Mouse (Mus musculus) hindbrain, embryonic 14.5 days (tissue): ENCODE results near the gene Prrt2. TPM values are rescaled to one million over a fixed set of nuclear protein-coding genes. Genes with fewer than 3 reads are reported as not detected.

Experiments used
- ATAC-seq: fragments of 200-750 bp; cut with Nextera tagmentation; 2 replicates; pipeline ENCODE4 v1.8.0; 2017; ENCODE audit warnings: moderate number of reproducible peaks, mild to moderate bottlenecking, moderate TSS enrichment, moderate library complexity; ENCODE audit not compliant: low FRiP score
- DNase-seq: peaks from one replicate; pipeline ENCODE4 v3.0.0-alpha.2; 2015; ENCODE audit warnings: low spot score
- H3K27ac ChIP-seq: fragments of 300-500 bp; sonication (generic); 2 replicates; pipeline ENCODE4 v1.5.1; 2014; ENCODE audit warnings: mild to moderate bottlenecking, moderate library complexity
- H3K27me3 ChIP-seq: fragments of 300-500 bp; sonication (generic); 2 replicates; pipeline ENCODE4 v1.6.1; 2014; ENCODE audit warnings: mild to moderate bottlenecking, low read length, mixed read lengths; ENCODE audit not compliant: control insufficient read depth, insufficient read depth
- H3K36me3 ChIP-seq: fragments of 300-500 bp; sonication (generic); replicated peaks from 2 replicates; pipeline ENCODE4 v1.6.1; 2014; ENCODE audit not compliant: control insufficient read depth, insufficient read depth
- H3K4me1 ChIP-seq: fragments of 300-500 bp; sonication (generic); replicated peaks from 2 replicates; pipeline ENCODE4 v1.6.1; 2014; ENCODE audit warnings: antibody characterized with exemption, low read length, mixed read lengths; ENCODE audit not compliant: control insufficient read depth, insufficient read depth
- H3K4me2 ChIP-seq: fragments of 300-500 bp; sonication (generic); replicated peaks from 2 replicates; pipeline ENCODE4 v1.6.1; 2014; ENCODE audit warnings: mild to moderate bottlenecking, moderate library complexity
- H3K4me3 ChIP-seq: fragments of 300-500 bp; sonication (generic); replicated peaks from 2 replicates; pipeline ENCODE4 v1.5.1; 2014; ENCODE audit warnings: mild to moderate bottlenecking, low read length
- H3K9ac ChIP-seq: fragments of 300-500 bp; sonication (generic); 2 replicates; pipeline ENCODE4 v1.6.1; 2014
- H3K9me3 ChIP-seq: fragments of 300-500 bp; sonication (generic); 2 replicates; pipeline ENCODE4 v1.6.1; 2016; ENCODE audit warnings: low read length; ENCODE audit not compliant: control insufficient read depth
- WGBS: fragments of 180-500 bp; shearing (Covaris S2); extraction: QIAGEN DNeasy Blood & Tissue Kit; methylation state at CpG from one replicate; pipeline ENCODE4 v1.1.7; 2014; 5-methylcytosine and 5-hydroxymethylcytosine counted together
- polyA plus RNA-seq: library from polyadenylated mRNA; unstranded; fragments of >200 nt; fragmentation: Nextera tagmentation; extraction: Ambion mirVana; gene quantifications from 2 replicates; pipeline ENCODE4 v1.2.1, GENCODE M21; 2014

The Prrt2 gene
- polyA plus RNA-seq, 1 experiment from 2014 or later: 46.7 TPM

DNA sequence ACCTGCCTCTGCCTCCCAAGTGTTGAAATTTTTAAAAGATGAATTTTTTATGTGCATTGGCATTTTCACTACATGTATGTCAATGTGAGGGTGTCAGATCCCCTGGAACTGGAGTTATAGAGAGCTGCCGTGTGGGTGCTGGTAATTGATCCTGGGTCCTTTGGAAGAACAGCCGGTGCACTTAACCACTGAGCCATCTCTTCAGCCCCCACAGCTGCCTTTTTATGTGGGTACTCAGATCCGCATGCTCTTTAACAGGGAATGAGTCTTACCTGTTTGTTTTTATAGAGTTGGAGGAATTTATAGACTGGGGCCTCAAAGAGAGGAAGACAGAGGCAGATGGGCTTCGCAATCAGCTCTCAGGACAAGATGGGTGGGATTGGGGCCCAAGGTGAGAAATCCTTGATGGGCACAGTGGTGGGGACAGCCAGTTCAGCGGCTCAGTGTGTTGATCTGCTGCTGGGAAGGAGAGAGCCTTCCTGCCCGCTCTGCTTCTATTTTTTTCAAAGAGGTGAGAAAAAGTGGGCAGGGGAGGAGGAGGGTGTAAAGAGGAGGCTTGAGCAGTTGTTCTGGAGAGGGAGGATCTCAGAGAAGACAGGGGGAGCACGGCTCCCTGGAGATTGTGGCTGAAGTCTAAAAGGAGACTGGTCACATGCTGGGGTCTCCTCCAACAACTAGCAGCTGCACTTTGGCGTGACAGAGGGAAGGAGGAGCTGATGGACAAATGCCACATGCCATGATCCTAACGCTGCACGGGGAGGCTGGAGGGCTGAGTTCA, 36.2 kb downstream of the Prrt2 start:
- DNase-seq: no peak

DNA sequence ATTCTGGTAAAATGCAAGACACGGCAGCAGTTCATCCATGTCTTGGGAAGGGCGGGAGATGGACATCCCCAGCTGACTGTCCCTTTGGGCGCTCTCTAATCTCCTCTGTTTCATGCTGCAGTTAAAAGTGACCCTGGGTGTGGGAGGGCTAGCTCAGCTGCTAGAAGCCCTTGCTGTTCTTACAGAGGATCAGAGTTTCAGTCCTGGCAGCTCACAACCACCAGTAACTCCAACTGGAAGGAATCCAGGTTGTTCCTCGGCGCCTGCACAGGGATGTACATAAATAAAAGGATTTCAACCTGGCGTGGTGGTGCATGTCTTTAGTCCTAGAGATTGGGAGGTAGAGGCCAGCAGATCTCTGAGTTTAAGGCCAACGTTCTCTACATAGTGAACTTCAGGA, 37.9 kb downstream of the Prrt2 start:
- Histone ChIP-seq H3K9ac (no peak overlapping the region), H3K27ac (no peak overlapping the region), H3K36me3 (peaks cover 37% of the 10 kb centered on the region), H3K9me3 (no peaks in the 10 kb centered on the region), H3K4me3 (no peak overlapping the region), H3K27me3 (no peaks in the 10 kb centered on the region), H3K4me2 (no peak overlapping the region), H3K4me1 (no peaks in the 10 kb centered on the region)
- no peak for ATAC-seq
- WGBS: 87% methylated on average over 7 of the region's 7 CpGs
- no peak for DNase-seq

More for the DNA sequence above, 36.2 kb downstream of the Prrt2 start:
- H3K4me3 ChIP-seq: no peak overlapping the region
- no peaks in the 10 kb centered on the region for H3K27me3 ChIP-seq
- 66% methylated on average over 10 of the region's 10 CpGs for WGBS
- no peak overlapping the region for H3K9ac ChIP-seq
- H3K4me1 ChIP-seq: no peaks in the 10 kb centered on the region
- H3K9me3 ChIP-seq: no peaks in the 10 kb centered on the region
- ATAC-seq: no peak
- H3K27ac ChIP-seq: no peak overlapping the region
- no peak overlapping the region for H3K4me2 ChIP-seq
- H3K36me3 ChIP-seq: peaks cover 19% of the 10 kb centered on the region

DNA sequence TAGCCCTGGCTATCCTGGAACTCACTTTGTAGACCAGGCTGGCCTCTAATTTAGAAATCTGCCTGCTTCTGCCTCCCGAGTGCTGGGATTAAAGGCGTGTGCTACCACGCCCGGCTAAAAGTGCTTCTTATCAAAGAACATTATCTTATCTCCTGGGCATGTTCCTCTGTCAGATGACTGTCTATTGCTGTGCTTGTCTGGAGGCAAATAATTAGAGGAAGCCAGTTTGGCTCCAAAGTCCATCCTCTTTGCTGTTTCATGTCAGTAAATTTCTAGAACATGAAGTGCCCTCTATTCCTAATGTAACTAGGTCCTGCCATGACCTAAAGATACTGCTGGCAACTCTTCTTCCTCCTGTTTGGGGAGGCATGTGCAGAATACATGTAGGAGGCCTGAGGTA, 39.0 kb downstream of the Prrt2 start:
- H3K4me1 ChIP-seq: peaks cover 5% of the 10 kb centered on the region; the same call in 1 of the 2 replicates
- no peaks in the 10 kb centered on the region for H3K9me3 ChIP-seq
- H3K4me2 ChIP-seq: no peak overlapping the region
- H3K4me3 ChIP-seq: no peak overlapping the region
- H3K36me3 ChIP-seq: peaks cover 39% of the 10 kb centered on the region
- no peaks in the 10 kb centered on the region for H3K27me3 ChIP-seq
- WGBS: 99% methylated on average over 4 of the region's 4 CpGs
- H3K9ac ChIP-seq: no peak overlapping the region
- no peak for DNase-seq
- H3K27ac ChIP-seq: no peak overlapping the region
- ATAC-seq: no peak

DNA sequence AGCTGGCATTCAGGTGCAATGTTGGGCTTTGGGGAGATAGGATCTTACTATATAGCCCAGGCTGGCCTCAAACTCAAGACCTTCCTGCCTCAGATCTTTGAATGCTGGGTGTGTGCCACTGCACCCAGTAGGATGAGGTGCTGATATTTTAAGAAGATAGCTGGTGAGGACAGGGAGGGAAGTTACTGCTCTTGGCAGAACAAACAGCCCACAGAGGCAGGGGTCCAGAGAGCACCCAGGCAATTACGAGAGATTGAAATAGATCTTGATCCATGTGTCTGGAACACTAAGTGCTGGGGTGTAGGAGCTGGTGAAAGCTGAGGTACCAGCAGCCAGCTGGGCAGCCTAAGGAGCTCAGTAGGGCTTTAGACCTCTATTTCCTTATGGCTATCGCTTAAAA, 39.4 kb downstream of the Prrt2 start:
- Histone ChIP-seq H3K27ac (no peak overlapping the region), H3K36me3 (peaks cover 39% of the 10 kb centered on the region)

DNA sequence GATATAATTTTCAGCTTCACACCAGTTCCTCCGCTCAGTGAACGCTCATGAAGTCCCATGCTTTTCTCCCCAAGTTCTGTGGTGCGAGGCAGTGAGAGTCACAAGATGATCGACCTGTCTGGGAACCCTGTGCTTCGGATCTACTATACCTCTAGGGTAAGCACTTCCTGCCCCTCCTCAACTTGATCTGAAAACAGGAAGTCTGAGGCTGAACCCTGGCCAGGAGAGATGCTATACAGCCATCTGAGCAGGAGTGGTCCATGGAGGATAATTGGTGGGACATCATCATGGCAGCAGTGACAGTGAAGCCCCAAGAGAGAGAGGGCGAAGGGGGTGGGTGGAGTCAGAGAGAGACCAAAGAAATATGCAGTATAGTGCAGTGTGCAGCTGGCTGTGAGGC, 42.2 kb downstream of the Prrt2 start:
- Histone ChIP-seq H3K36me3 (peaks cover 39% of the 10 kb centered on the region), H3K4me1 (peaks cover 8% of the 10 kb centered on the region), H3K9me3 (no peaks in the 10 kb centered on the region), H3K27ac (no peak overlapping the region), H3K4me3 (no peak overlapping the region), H3K9ac (no peak overlapping the region), H3K4me2 (no peak overlapping the region), H3K27me3 (no peaks in the 10 kb centered on the region)
- DNase-seq (no peak), ATAC-seq (no peak)
- WGBS: 93% methylated on average over 6 of the region's 6 CpGs

More for the DNA sequence above, 39.4 kb downstream of the Prrt2 start:
- Histone ChIP-seq H3K4me3 (no peak overlapping the region), H3K27me3 (no peaks in the 10 kb centered on the region), H3K4me1 (peaks cover 8% of the 10 kb centered on the region; the same call in 1 of the 2 replicates), H3K9me3 (no peaks in the 10 kb centered on the region), H3K9ac (no peak overlapping the region), H3K4me2 (no peak overlapping the region)
- ATAC-seq: no peak
- WGBS: 90% methylated on average over 2 of the region's 2 CpGs
- no peak for DNase-seq

DNA sequence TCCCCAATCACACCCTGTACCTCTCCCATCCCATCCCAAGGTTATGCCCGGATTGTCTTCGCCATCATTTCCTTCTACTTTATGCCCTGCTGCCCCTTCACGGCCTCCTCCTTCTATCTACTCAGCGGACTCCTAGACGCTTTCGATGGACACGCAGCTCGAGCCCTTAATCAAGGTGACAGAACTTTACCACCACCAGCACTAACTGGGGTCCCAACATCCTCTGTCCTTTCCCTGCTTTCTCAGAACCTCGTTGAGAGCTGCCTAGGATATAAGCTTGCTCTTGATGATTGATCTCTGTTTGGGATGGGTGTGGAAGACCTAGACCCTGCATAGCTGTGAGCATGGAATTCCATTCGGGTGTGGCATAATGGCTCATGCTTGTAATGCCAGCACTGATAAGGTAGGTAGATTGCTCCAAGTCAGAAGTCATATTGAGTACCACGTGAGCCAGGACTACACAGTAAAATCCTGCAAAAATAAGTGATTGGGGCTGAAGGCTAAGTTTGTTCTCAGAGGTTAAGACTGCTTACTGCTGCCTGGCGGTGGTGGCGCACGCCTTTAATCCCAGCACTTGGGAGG, 44.0 kb downstream of the Prrt2 start:
- WGBS: 30% methylated on average over 14 of the region's 14 CpGs
- peak overlapping the region; percentile 97 for H3K9ac ChIP-seq
- H3K9me3 ChIP-seq: no peaks in the 10 kb centered on the region
- DNase-seq: no peak
- H3K27me3 ChIP-seq: no peaks in the 10 kb centered on the region
- H3K4me3 ChIP-seq: peak overlapping the region; percentile 86
- ATAC-seq: peak; percentile 1; the same call in 1 of the 2 replicates
- H3K4me2 ChIP-seq: peak overlapping the region; percentile 85
- peaks cover 8% of the 10 kb centered on the region for H3K4me1 ChIP-seq
- H3K36me3 ChIP-seq: peaks cover 42% of the 10 kb centered on the region
- H3K27ac ChIP-seq: peak overlapping the region; percentile 96

DNA sequence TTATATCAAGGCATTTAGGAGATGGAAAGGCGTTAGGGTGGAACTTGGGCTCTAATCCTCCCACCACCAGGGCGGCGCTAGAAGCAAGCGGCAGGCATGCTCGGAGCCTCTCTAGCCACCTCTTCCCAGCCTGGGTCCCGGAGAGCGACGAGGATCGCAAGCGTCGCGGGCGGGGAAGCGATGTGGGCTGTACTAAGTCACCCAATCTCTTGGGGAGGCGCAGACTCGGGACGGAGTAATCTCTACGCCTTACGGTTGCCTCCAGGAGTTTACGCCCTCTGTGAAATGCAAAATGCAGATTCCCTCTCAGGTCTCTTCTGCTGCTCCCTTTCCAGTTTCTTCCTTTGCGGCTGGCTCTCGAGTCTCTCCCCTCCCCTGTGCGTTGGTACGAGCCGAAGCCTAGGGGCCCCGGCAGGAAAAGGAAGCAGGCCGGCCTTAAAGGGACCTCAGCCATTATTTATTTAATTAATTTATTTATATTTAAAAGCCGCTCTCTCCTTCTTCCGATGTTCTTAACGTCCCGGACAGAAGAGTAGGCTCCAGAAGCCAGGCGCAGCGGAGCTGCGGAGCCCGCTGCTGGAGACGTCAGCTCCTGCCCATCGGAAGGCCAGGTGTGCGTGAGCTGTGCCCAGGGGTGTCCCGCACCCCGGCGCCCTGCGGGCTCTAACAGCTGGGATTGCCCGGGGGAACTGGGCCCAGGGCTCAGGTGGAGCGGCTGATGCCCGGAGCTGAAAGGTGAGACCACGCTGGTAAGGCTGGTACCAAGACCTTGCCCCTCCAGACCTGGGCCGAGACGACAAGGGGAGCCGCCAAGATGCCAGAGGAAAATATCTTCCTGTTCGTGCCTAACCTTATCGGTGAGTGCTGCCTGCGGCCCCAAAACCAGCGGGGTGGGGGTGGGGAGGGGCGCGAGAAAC, 44.8 kb downstream of the Prrt2 start, which contains the start of gene Cdiptos:
Gene Cdiptos, minus strand, starts transcription at position 149 of the 917 bp plus-strand sequence.
- H3K36me3 ChIP-seq: peaks cover 44% of the 10 kb centered on the region
- peak within 1 kb of the TSS; percentile 97 for H3K9ac ChIP-seq
- no peaks in the 10 kb centered on the region for H3K27me3 ChIP-seq
- H3K4me3 ChIP-seq: peak within 1 kb of the TSS; percentile 86
- H3K4me2 ChIP-seq: peak within 1 kb of the TSS; percentile 85
- DNase-seq (peak; percentile 97), ATAC-seq (peak; percentile 96)
- peak within 1 kb of the TSS; percentile 96 for H3K27ac ChIP-seq
- under 1% methylated on average over 55 of the region's 55 CpGs for WGBS
- peaks cover 8% of the 10 kb centered on the region for H3K4me1 ChIP-seq
- no peaks in the 10 kb centered on the region for H3K9me3 ChIP-seq

DNA sequence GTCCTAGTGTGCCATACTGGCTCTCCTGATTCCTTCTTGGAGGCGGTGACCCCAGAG, 45.3 kb downstream of the Prrt2 start, which contains the start of gene Cdipt:
Gene Cdipt, plus strand, starts transcription at position 22 of the 57 bp plus-strand sequence.
- Histone ChIP-seq H3K9ac (peak within 1 kb of the TSS; percentile 97), H3K27ac (peak within 1 kb of the TSS; percentile 96), H3K4me3 (peak within 1 kb of the TSS; percentile 86), H3K36me3 (peaks cover 44% of the 10 kb centered on the region), H3K4me2 (peak within 1 kb of the TSS; percentile 85), H3K9me3 (no peaks in the 10 kb centered on the region), H3K4me1 (peaks cover 8% of the 10 kb centered on the region), H3K27me3 (no peaks in the 10 kb centered on the region)
- 13% methylated on average over 1 of the region's 1 CpGs for WGBS
- no peak for ATAC-seq
- no peak for DNase-seq

DNA sequence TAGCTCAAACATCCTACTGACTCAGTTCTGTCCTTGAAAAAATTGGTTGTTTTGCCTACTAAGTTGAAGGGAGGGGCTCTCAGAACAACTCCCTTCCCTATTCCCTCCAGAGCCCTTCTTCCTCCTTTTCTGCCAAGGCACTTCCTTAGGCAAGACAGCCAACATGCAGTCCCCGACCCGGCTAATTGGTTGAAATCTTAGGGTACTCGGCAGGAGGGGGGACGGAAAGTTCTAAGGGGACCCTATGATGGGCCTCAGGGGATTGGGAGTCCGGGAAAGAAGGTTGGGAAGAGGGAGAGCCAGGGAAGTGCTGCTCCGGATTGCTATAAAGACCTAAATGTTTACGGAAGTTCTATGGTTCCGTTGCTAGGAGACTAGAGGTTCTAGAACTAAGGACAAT, 45.5 kb downstream of the Prrt2 start:
- Histone ChIP-seq H3K4me3 (peak overlapping the region; percentile 86), H3K4me2 (peak overlapping the region; percentile 85), H3K36me3 (peaks cover 44% of the 10 kb centered on the region), H3K4me1 (peaks cover 8% of the 10 kb centered on the region), H3K27me3 (no peaks in the 10 kb centered on the region), H3K9me3 (no peaks in the 10 kb centered on the region), H3K27ac (peak overlapping the region; percentile 96), H3K9ac (0 out of 2 replicates have a peak overlapping the region, but pooled peaks have one; percentile 97)
- ATAC-seq (peak; percentile 18; the same call in 1 of the 2 replicates), DNase-seq (no peak)
- 9% methylated on average over 8 of the region's 8 CpGs for WGBS
